Mouse (Mus musculus) heart, embryonic 10.5 days (tissue): ENCODE measurements around the gene Olfr1257. TPM values are rescaled to one million over a fixed set of nuclear protein-coding genes. Genes with fewer than 3 reads are reported as not detected.
"Not testable (repeated sequence)": the region's sequence is repeated elsewhere in the genome, so short reads cannot be mapped to it uniquely, and the experiment has no call there.

Experiments
- DNase-seq: peaks from one replicate; pipeline ENCODE4 v3.0.0-alpha.2; 2017; ENCODE audit warnings: low spot score
- H3K27ac ChIP-seq: fragments of 300-500 bp; sonication (generic); 2 replicates; pipeline ENCODE4 v1.5.1; 2016; ENCODE audit warnings: mild to moderate bottlenecking
- H3K27me3 ChIP-seq: fragments of 300-500 bp; sonication (generic); 2 replicates; pipeline ENCODE4 v1.6.1; 2016; ENCODE audit warnings: mild to moderate bottlenecking; ENCODE audit not compliant: poor library complexity, insufficient read depth, severe bottlenecking
- H3K36me3 ChIP-seq: fragments of 300-500 bp; sonication (generic); 2 replicates; pipeline ENCODE4 v1.6.1; 2016; ENCODE audit warnings: mild to moderate bottlenecking, moderate library complexity
- H3K4me1 ChIP-seq: fragments of 300-500 bp; sonication (generic); 2 replicates; pipeline ENCODE4 v1.6.1; 2016; ENCODE audit warnings: mild to moderate bottlenecking
- H3K4me3 ChIP-seq: fragments of 300-500 bp; sonication (generic); 2 replicates; pipeline ENCODE4 v1.5.1; 2016; ENCODE audit warnings: mild to moderate bottlenecking, moderate library complexity
- H3K9me3 ChIP-seq: fragments of 300-500 bp; sonication (generic); 2 replicates; pipeline ENCODE4 v1.6.1; 2016; ENCODE audit warnings: mild to moderate bottlenecking, moderate library complexity
- WGBS: fragments of 180-500 bp; shearing (Covaris S2); methylation state at CpG from one replicate; pipeline ENCODE4 v1.1.7; 2016; 5-methylcytosine and 5-hydroxymethylcytosine counted together
- polyA plus RNA-seq: library from polyadenylated mRNA; unstranded; fragments of >200 nt; fragmentation: Nextera tagmentation; extraction: Ambion mirVana; gene quantifications from 2 replicates; pipeline ENCODE4 v1.2.1, GENCODE M21; 2016

Olfr1257 gene
- not detected in 2 replicates for polyA plus RNA-seq

- H3K27me3 ChIP-seq = no peaks in the 10 kb centered on the region
- DNase-seq = no peak
- no peaks in the 10 kb centered on the region for H3K36me3 ChIP-seq
- 80% methylated on average over 1 of the region's 1 CpGs for WGBS
- H3K4me3 ChIP-seq = no peak within 1 kb of the TSS
- no peaks in the 10 kb centered on the region for H3K4me1 ChIP-seq
- H3K9me3 ChIP-seq = no peaks in the 10 kb centered on the region
- H3K27ac ChIP-seq = no peak within 1 kb of the TSS
These were observed at the start of gene Olfr1257 for GRCm38 (mm10) chr2:89878137-89878536. Gene Olfr1257, plus strand, starts transcription at chr2:89878437.

GRCm38 (mm10) chr2:89841455-89841854, 36.8 kb upstream of the Olfr1257 start, which contains the start of gene Olfr1256:
Gene Olfr1256, minus strand, starts transcription at chr2:89841555.
- Histone ChIP-seq H3K36me3 (no peaks in the 10 kb centered on the region), H3K27ac (no peak within 1 kb of the TSS), H3K4me1 (no peaks in the 10 kb centered on the region), H3K4me3 (no peak within 1 kb of the TSS), H3K9me3 (no peaks in the 10 kb centered on the region), H3K27me3 (no peaks in the 10 kb centered on the region)
- WGBS = 55% methylated on average over 2 of the region's 2 CpGs
- no peak for DNase-seq

GRCm38 (mm10) chr2:89848105-89848504, 30.1 kb upstream of the Olfr1257 start, which contains the start of gene Olfr48:
Gene Olfr48, minus strand, starts transcription at chr2:89848205.
- H3K9me3 ChIP-seq = no peaks in the 10 kb centered on the region
- no peaks in the 10 kb centered on the region for H3K36me3 ChIP-seq
- no peak for DNase-seq
- H3K4me3 ChIP-seq = no peak within 1 kb of the TSS
- WGBS = 78% methylated on average over 5 of the region's 5 CpGs
- no peak within 1 kb of the TSS for H3K27ac ChIP-seq
- H3K27me3 ChIP-seq = no peaks in the 10 kb centered on the region
- no peaks in the 10 kb centered on the region for H3K4me1 ChIP-seq

GRCm38 (mm10) chr2:89849230-89849629, 29.0 kb upstream of the Olfr1257 start:
- no peaks in the 10 kb centered on the region for H3K9me3 ChIP-seq
- H3K4me3 ChIP-seq = no peak overlapping the region
- 92% methylated on average over 1 of the region's 1 CpGs for WGBS
- no peaks in the 10 kb centered on the region for H3K27me3 ChIP-seq
- DNase-seq = no peak
- H3K36me3 ChIP-seq = no peaks in the 10 kb centered on the region
- H3K4me1 ChIP-seq = no peaks in the 10 kb centered on the region
- H3K27ac ChIP-seq = no peak overlapping the region

GRCm38 (mm10) chr2:89912616-89913015, 34.4 kb downstream of the Olfr1257 start:
- not testable (repeated sequence) for H3K27me3 ChIP-seq, H3K9me3 ChIP-seq, H3K4me1 ChIP-seq, H3K36me3 ChIP-seq, H3K27ac ChIP-seq, DNase-seq, H3K4me3 ChIP-seq
- 81% methylated on average over 8 of the region's 9 CpGs for WGBS

GRCm38 (mm10) chr2:89927009-89927408, 48.8 kb downstream of the Olfr1257 start, which contains the start of gene Olfr1258:
Gene Olfr1258, plus strand, starts transcription at chr2:89927309.
- Histone ChIP-seq H3K27ac (no peak within 1 kb of the TSS), H3K4me1 (no peaks in the 10 kb centered on the region), H3K9me3 (no peaks in the 10 kb centered on the region), H3K27me3 (no peaks in the 10 kb centered on the region), H3K36me3 (no peaks in the 10 kb centered on the region), H3K4me3 (no peak within 1 kb of the TSS)
- no peak for DNase-seq

Other genes with a start within 250 kb of the Olfr1257 start
- gene Olfr1249, start 243.5 kb upstream of the Olfr1257 start, polyA plus RNA-seq = not detected in 2 replicates
- not detected in 2 replicates for gene Olfr1250, start 217.0 kb upstream of the Olfr1257 start, polyA plus RNA-seq
- not detected in 2 replicates for gene Olfr1251, start 206.5 kb upstream of the Olfr1257 start, polyA plus RNA-seq
- gene Olfr1252, start 153.4 kb upstream of the Olfr1257 start, polyA plus RNA-seq = not detected in 2 replicates
- not detected in 2 replicates for gene Olfr1253, start 121.3 kb upstream of the Olfr1257 start, polyA plus RNA-seq
- not detected in 2 replicates for gene Olfr1254, start 84.8 kb upstream of the Olfr1257 start, polyA plus RNA-seq
- gene Olfr1255, start 66.4 kb upstream of the Olfr1257 start, polyA plus RNA-seq = not detected in 2 replicates
- gene Olfr1256, start 36.9 kb upstream of the Olfr1257 start, polyA plus RNA-seq = not detected in 2 replicates
- not detected in 2 replicates for gene Olfr48, start 30.2 kb upstream of the Olfr1257 start, polyA plus RNA-seq
- not detected in 2 replicates for gene Olfr1258, start 48.9 kb downstream of the Olfr1257 start, polyA plus RNA-seq
- not detected in 2 replicates for gene Olfr1259, start 70.2 kb downstream of the Olfr1257 start, polyA plus RNA-seq
- gene Olfr1260, start 95.9 kb downstream of the Olfr1257 start, polyA plus RNA-seq = not detected in 2 replicates
- gene Olfr1261, start 112.8 kb downstream of the Olfr1257 start, polyA plus RNA-seq = not detected in 2 replicates
- gene Olfr1262, start 121.7 kb downstream of the Olfr1257 start, polyA plus RNA-seq = not detected in 2 replicates
- gene Olfr1263, start 133.7 kb downstream of the Olfr1257 start, polyA plus RNA-seq = not detected in 2 replicates
- gene Olfr1264, start 147.1 kb downstream of the Olfr1257 start, polyA plus RNA-seq = not detected in 2 replicates
- gene Olfr1265, start 156.9 kb downstream of the Olfr1257 start, polyA plus RNA-seq = not detected in 2 replicates
- not detected in 2 replicates for gene Olfr140, start 185.2 kb downstream of the Olfr1257 start, polyA plus RNA-seq
- gene Olfr1269, start 243.0 kb downstream of the Olfr1257 start, polyA plus RNA-seq = not detected in 2 replicates